Mouse (Mus musculus): ENCODE data around the gene 9130008F23Rik. TPM values are rescaled to one million over a fixed set of nuclear protein-coding genes. Genes with fewer than 3 reads are reported as not detected.

Gene 9130008F23Rik
- polyA plus RNA-seq (2014; fragmentation: Nextera tagmentation; extraction: Ambion mirVana): 0.16 and 0.28 TPM in 2 replicates

- H3K27ac ChIP-seq (replicated peaks; ENCODE audit: low read depth, low read length): no peak within 1 kb of the TSS
- no peaks in the 10 kb centered on the region for H3K4me1 ChIP-seq (ENCODE audit: control insufficient read depth, insufficient read depth, low read length)
- H3K27me3 ChIP-seq (ENCODE audit: control insufficient read depth, insufficient read depth, low read length): no peaks in the 10 kb centered on the region
- WGBS: under 1% methylated on average over 40 of the region's 40 CpGs
- no peaks in the 10 kb centered on the region for H3K9me3 ChIP-seq (ENCODE audit: control insufficient read depth, low read length)
- peak within 1 kb of the TSS; percentile 44 for H3K4me3 ChIP-seq (replicated peaks; ENCODE audit: low read depth, low read length)
- DNase-seq: peak; percentile 43
- H3K4me2 ChIP-seq (ENCODE audit: low read length): peak within 1 kb of the TSS; percentile 86
- no peaks in the 10 kb centered on the region for H3K36me3 ChIP-seq (ENCODE audit: control insufficient read depth, insufficient read depth, low read length)
- H3K9ac ChIP-seq (replicated peaks; ENCODE audit: low read length): peak within 1 kb of the TSS; percentile 47
- ATAC-seq (ENCODE audit: low FRiP score, low TSS enrichment): peak; percentile 57
Observed at GRCm38 (mm10) chr17:40879924-40880691, at the start of gene 9130008F23Rik. Gene 9130008F23Rik, minus strand, starts transcription at chr17:40880559.

- H3K4me3 ChIP-seq (replicated peaks; ENCODE audit: low read depth, low read length): no peak overlapping the region
- 95% methylated on average over 1 of the region's 2 CpGs for WGBS
- H3K27ac ChIP-seq (replicated peaks; ENCODE audit: low read depth, low read length): no peak overlapping the region
Observed at GRCm38 (mm10) chr17:40915499-40915898, 35.1 kb upstream of the 9130008F23Rik start.

GRCm38 (mm10) chr17:40914250-40914649 is 33.9 kb upstream of the 9130008F23Rik start, which contains the start of gene Glyatl3:
Gene Glyatl3, minus strand, starts transcription at chr17:40914350.
- Histone ChIP-seq H3K36me3 (ENCODE audit: control insufficient read depth, insufficient read depth, low read length) (no peaks in the 10 kb centered on the region), H3K27me3 (ENCODE audit: control insufficient read depth, insufficient read depth, low read length) (no peaks in the 10 kb centered on the region), H3K9me3 (ENCODE audit: control insufficient read depth, low read length) (no peaks in the 10 kb centered on the region), H3K9ac (replicated peaks; ENCODE audit: low read length) (no peak within 1 kb of the TSS), H3K4me3 (replicated peaks; ENCODE audit: low read depth, low read length) (no peak within 1 kb of the TSS), H3K4me1 (ENCODE audit: control insufficient read depth, insufficient read depth, low read length) (no peaks in the 10 kb centered on the region), H3K27ac (replicated peaks; ENCODE audit: low read depth, low read length) (no peak within 1 kb of the TSS), H3K4me2 (ENCODE audit: low read length) (no peak within 1 kb of the TSS)
- WGBS: 92% methylated on average over 2 of the region's 2 CpGs
- ATAC-seq (ENCODE audit: low FRiP score, low TSS enrichment) (no peak), DNase-seq (no peak)

More at GRCm38 (mm10) chr17:40915499-40915898, 35.1 kb upstream of the 9130008F23Rik start:
- Histone ChIP-seq H3K27me3 (ENCODE audit: control insufficient read depth, insufficient read depth, low read length) (no peaks in the 10 kb centered on the region), H3K4me1 (ENCODE audit: control insufficient read depth, insufficient read depth, low read length) (no peaks in the 10 kb centered on the region), H3K9ac (replicated peaks; ENCODE audit: low read length) (no peak overlapping the region), H3K4me2 (ENCODE audit: low read length) (no peak overlapping the region), H3K9me3 (ENCODE audit: control insufficient read depth, low read length) (no peaks in the 10 kb centered on the region), H3K36me3 (ENCODE audit: control insufficient read depth, insufficient read depth, low read length) (no peaks in the 10 kb centered on the region)
- DNase-seq (no peak), ATAC-seq (ENCODE audit: low FRiP score, low TSS enrichment) (no peak)

GRCm38 (mm10) chr17:40904721-40905154 is 24.4 kb upstream of the 9130008F23Rik start:
- Histone ChIP-seq H3K4me3 (replicated peaks; ENCODE audit: low read depth, low read length) (0 out of 2 replicates have a peak overlapping the region, but pooled peaks have one; percentile 18), H3K27ac (replicated peaks; ENCODE audit: low read depth, low read length) (no peak overlapping the region), H3K4me2 (ENCODE audit: low read length) (peak overlapping the region; percentile 40), H3K9me3 (ENCODE audit: control insufficient read depth, low read length) (no peaks in the 10 kb centered on the region), H3K4me1 (ENCODE audit: control insufficient read depth, insufficient read depth, low read length) (no peaks in the 10 kb centered on the region), H3K27me3 (ENCODE audit: control insufficient read depth, insufficient read depth, low read length) (no peaks in the 10 kb centered on the region), H3K36me3 (ENCODE audit: control insufficient read depth, insufficient read depth, low read length) (no peaks in the 10 kb centered on the region), H3K9ac (replicated peaks; ENCODE audit: low read length) (no peak overlapping the region; the same call in 1 of the 2 replicates)
- WGBS: 12% methylated on average over 14 of the region's 14 CpGs
- DNase-seq (peak; percentile 13), ATAC-seq (ENCODE audit: low FRiP score, low TSS enrichment) (no peak)

GRCm38 (mm10) chr17:40904056-40904597 is 23.8 kb upstream of the 9130008F23Rik start:
- no peak overlapping the region for H3K4me3 ChIP-seq (replicated peaks; ENCODE audit: low read depth, low read length)
- no peak for ATAC-seq (ENCODE audit: low FRiP score, low TSS enrichment)
- DNase-seq: peak; percentile 1
- no peak overlapping the region for H3K9ac ChIP-seq (replicated peaks; ENCODE audit: low read length)
- no peaks in the 10 kb centered on the region for H3K27me3 ChIP-seq (ENCODE audit: control insufficient read depth, insufficient read depth, low read length)
- no peaks in the 10 kb centered on the region for H3K36me3 ChIP-seq (ENCODE audit: control insufficient read depth, insufficient read depth, low read length)
- no peak overlapping the region for H3K27ac ChIP-seq (replicated peaks; ENCODE audit: low read depth, low read length)
- H3K4me1 ChIP-seq (ENCODE audit: control insufficient read depth, insufficient read depth, low read length): no peaks in the 10 kb centered on the region
- H3K4me2 ChIP-seq (ENCODE audit: low read length): peak overlapping the region; percentile 40
- WGBS: 10% methylated on average over 11 of the region's 11 CpGs
- no peaks in the 10 kb centered on the region for H3K9me3 ChIP-seq (ENCODE audit: control insufficient read depth, low read length)

- no peaks in the 10 kb centered on the region for H3K36me3 ChIP-seq (ENCODE audit: control insufficient read depth, insufficient read depth, low read length)
- no peak for ATAC-seq (ENCODE audit: low FRiP score, low TSS enrichment)
- no peak overlapping the region for H3K27ac ChIP-seq (replicated peaks; ENCODE audit: low read depth, low read length)
- H3K4me1 ChIP-seq (ENCODE audit: control insufficient read depth, insufficient read depth, low read length): no peaks in the 10 kb centered on the region
- no peaks in the 10 kb centered on the region for H3K27me3 ChIP-seq (ENCODE audit: control insufficient read depth, insufficient read depth, low read length)
- no peak for DNase-seq
- no peak overlapping the region for H3K4me3 ChIP-seq (replicated peaks; ENCODE audit: low read depth, low read length)
- H3K9ac ChIP-seq (replicated peaks; ENCODE audit: low read length): no peak overlapping the region
- WGBS: 68% methylated on average over 4 of the region's 4 CpGs
- H3K9me3 ChIP-seq (ENCODE audit: control insufficient read depth, low read length): no peaks in the 10 kb centered on the region
- H3K4me2 ChIP-seq (ENCODE audit: low read length): no peak overlapping the region
Observed at GRCm38 (mm10) chr17:40903345-40903744, 23.0 kb upstream of the 9130008F23Rik start.

GRCm38 (mm10) chr17:40899783-40900363 is 19.5 kb upstream of the 9130008F23Rik start:
- Histone ChIP-seq H3K4me3 (replicated peaks; ENCODE audit: low read depth, low read length) (no peak overlapping the region), H3K27me3 (ENCODE audit: control insufficient read depth, insufficient read depth, low read length) (no peaks in the 10 kb centered on the region), H3K36me3 (ENCODE audit: control insufficient read depth, insufficient read depth, low read length) (no peaks in the 10 kb centered on the region), H3K4me1 (ENCODE audit: control insufficient read depth, insufficient read depth, low read length) (no peaks in the 10 kb centered on the region), H3K4me2 (ENCODE audit: low read length) (no peak overlapping the region), H3K9me3 (ENCODE audit: control insufficient read depth, low read length) (no peaks in the 10 kb centered on the region), H3K9ac (replicated peaks; ENCODE audit: low read length) (no peak overlapping the region), H3K27ac (replicated peaks; ENCODE audit: low read depth, low read length) (no peak overlapping the region)
- DNase-seq (no peak), ATAC-seq (ENCODE audit: low FRiP score, low TSS enrichment) (no peak)
- 33% methylated on average over 4 of the region's 4 CpGs for WGBS

GRCm38 (mm10) chr17:40896863-40897262 is 16.5 kb upstream of the 9130008F23Rik start:
- Histone ChIP-seq H3K9ac (replicated peaks; ENCODE audit: low read length) (no peak overlapping the region), H3K4me1 (ENCODE audit: control insufficient read depth, insufficient read depth, low read length) (no peaks in the 10 kb centered on the region), H3K36me3 (ENCODE audit: control insufficient read depth, insufficient read depth, low read length) (no peaks in the 10 kb centered on the region), H3K9me3 (ENCODE audit: control insufficient read depth, low read length) (no peaks in the 10 kb centered on the region), H3K4me2 (ENCODE audit: low read length) (no peak overlapping the region), H3K27me3 (ENCODE audit: control insufficient read depth, insufficient read depth, low read length) (no peaks in the 10 kb centered on the region), H3K4me3 (replicated peaks; ENCODE audit: low read depth, low read length) (no peak overlapping the region), H3K27ac (replicated peaks; ENCODE audit: low read depth, low read length) (no peak overlapping the region)
- ATAC-seq (ENCODE audit: low FRiP score, low TSS enrichment) (no peak; the same call in 1 of the 2 replicates), DNase-seq (peak; percentile 77)
- WGBS: 53% methylated on average over 1 of the region's 1 CpGs

All from midbrain, embryonic 14.5 days (tissue).